Mouse (Mus musculus) thymus, postnatal 10 days (tissue): Measurements from ENCODE around the gene Polr2a.
A peak's percentile ranks its signal among the peaks of the same experiment; 100 is the strongest.

Source experiments
- DNase-seq, 2 experiments: peaks; one replicate each; pipeline ENCODE4 v3.0.0; 2021; ENCODE audit warnings: low spot score in 2 of 2

Gene Polr2a

GRCm38 (mm10) chr11:69758478-69758970, at the start of gene Polr2a:
Polr2a (minus strand) TSS chr11:69758637.
- DNase-seq, result peak; percentile 96 to 98

- DNase-seq, result no peak
Measured at GRCm38 (mm10) chr11:69807641-69808040, 49.2 kb upstream of the Polr2a start.

- DNase-seq, result no peak
Measured at GRCm38 (mm10) chr11:69806378-69806777, 47.9 kb upstream of the Polr2a start.

DNA sequence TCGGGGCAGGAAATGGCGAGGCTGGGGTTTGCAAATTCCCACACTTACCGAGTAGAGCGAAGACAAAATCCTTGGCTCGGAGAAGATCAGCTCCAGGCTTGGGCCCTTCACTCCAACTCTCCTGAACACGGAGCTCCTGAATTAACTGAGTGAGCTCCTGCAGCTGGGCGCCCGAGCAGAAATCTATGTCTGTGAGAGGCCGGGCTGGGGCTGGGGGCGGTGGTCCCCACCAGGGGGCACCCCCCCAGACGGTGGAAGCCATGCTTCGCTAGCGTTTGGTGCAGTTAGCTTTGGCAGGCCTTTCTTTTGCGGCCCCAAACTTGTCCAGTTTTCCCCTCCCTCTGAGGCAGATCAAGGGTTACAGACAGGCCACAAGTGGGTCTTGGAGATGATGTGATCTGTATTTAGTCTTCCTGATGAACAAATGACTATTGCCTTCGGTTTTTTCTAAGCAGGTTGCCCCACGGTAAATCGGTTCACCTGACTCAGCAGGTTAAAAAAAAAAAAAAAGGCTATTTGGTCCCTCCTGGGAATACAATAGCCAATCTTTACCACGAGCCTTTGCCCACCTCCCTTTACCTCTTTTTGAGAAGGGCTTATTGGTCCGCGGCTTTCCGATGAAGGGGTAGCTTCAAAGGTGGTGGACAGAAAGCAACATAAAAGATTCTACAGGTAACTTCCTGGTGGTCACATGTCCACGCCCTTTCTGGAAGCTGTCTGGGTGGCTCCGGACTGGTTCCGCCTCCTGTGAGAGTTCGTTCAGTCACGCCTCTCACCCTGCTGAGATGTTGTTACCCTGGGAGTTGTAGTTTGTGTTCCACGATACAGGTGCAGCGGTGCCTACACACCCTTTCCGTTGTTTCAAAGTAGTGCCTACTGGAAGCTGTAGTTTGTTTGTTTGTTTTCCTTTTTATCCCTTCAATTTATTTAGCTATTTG, 46.8 kb upstream of the Polr2a start, which contains the start of gene Tmem102:
Gene Tmem102, minus strand, starts transcription at position 653 of the 938 bp plus-strand sequence.
- DNase-seq, result no peak

DNA sequence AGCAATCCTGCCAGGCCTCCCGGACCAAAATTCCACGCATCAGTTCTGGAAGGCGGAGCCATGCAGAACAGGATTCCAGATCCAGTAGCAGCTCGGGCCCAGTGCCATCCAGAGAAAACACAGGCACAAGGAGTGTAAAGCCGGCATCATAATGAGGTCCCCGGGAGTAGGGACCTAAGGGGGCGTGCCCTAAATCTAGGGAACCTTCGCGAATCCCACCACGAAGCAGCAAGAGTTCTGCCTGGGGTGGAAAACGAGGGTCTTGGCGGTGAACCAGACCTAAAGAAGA, 46.2 kb upstream of the Polr2a start:
- no peak for DNase-seq

DNA sequence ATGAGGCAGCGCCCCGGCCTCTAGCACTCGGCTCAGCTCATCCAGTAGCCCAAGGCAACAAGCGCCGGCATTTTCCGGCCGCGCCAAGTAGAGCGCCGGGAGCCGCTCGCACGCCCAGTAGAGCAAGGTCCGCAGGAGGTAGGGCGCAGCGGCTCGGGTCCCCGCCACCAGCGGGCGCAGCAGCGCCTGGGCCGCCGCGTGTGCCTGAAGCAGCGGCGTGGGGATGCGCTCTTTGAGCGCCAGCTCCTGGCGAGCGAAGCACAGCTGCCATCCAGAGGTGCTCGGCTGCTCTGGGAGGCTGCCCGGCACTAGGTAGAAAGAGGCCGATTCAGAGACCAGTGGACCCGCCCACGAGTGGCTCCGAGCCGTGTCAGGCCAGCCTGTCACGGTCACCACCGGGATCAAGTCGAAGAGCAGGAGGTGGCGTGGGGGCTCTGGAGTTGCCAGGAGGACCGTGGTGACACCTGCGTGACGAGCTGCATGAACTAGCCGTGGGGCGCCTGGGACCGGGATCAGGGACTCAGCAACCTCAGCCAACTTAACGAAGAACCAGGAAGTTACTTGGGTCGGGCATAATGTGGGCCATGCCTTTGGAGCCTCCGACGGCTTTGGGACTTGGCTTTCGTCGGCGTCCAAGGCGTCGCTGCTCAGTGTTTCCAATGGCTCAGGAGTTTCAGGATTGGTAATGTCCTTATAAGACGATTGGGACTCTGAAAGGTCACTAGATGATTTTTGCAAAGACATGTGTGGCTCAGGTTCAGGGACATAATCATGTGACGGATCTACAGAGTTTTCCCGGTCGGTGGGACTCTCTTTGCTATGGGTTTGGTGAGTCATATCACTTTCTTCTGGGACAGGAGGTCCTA, 45.6 kb upstream of the Polr2a start:
- DNase-seq, result peak; percentile 58 to 79

- DNase-seq, result no peak
Measured at GRCm38 (mm10) chr11:69803328-69803727, 44.9 kb upstream of the Polr2a start.

- peak; percentile 49 to 69 for DNase-seq
Measured at GRCm38 (mm10) chr11:69802648-69803105, 44.2 kb upstream of the Polr2a start.

DNA sequence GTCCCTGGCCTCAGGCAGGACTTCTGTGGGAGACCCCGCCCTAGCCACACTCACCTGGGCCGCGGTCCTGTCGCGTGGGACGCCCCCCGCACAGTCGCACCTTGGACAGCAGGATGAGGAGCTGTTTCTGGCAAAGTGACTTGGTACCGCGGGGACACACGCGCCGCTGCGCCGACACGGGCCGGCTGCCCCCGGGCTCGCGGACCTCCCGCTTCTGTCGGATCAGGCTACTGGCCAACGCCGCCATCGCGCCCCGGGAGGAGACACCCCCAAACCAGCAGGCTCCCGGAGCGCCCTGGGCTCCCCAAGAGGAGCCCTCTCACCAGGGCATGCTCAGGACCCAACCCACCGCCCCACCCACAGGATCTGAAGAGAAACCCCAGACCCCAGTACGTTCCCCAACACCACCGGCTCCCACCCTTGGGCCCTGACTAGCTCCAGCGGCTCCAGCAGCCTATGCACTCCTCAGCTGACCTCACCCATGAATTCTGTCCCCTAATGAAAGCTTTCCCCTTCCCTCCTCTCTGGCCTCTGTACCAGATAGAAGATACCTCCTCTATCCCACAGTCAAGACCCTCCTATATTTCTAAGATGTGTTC, 43.0 kb upstream of the Polr2a start, which contains the start of gene Fgf11:
Gene Fgf11, minus strand, starts transcription at position 479 of the 599 bp plus-strand sequence.
- no peak for DNase-seq

GRCm38 (mm10) chr11:69800392-69801197, 42.2 kb upstream of the Polr2a start:
- no peak for DNase-seq

- no peak for DNase-seq
Measured at GRCm38 (mm10) chr11:69800138-69800391, 41.6 kb upstream of the Polr2a start.

GRCm38 (mm10) chr11:69799394-69800137, 41.1 kb upstream of the Polr2a start:
- no peak for DNase-seq

- no peak for DNase-seq
Measured at GRCm38 (mm10) chr11:69797924-69798323, 39.5 kb upstream of the Polr2a start.

GRCm38 (mm10) chr11:69795983-69796435, 37.6 kb upstream of the Polr2a start:
- no peak for DNase-seq

DNA sequence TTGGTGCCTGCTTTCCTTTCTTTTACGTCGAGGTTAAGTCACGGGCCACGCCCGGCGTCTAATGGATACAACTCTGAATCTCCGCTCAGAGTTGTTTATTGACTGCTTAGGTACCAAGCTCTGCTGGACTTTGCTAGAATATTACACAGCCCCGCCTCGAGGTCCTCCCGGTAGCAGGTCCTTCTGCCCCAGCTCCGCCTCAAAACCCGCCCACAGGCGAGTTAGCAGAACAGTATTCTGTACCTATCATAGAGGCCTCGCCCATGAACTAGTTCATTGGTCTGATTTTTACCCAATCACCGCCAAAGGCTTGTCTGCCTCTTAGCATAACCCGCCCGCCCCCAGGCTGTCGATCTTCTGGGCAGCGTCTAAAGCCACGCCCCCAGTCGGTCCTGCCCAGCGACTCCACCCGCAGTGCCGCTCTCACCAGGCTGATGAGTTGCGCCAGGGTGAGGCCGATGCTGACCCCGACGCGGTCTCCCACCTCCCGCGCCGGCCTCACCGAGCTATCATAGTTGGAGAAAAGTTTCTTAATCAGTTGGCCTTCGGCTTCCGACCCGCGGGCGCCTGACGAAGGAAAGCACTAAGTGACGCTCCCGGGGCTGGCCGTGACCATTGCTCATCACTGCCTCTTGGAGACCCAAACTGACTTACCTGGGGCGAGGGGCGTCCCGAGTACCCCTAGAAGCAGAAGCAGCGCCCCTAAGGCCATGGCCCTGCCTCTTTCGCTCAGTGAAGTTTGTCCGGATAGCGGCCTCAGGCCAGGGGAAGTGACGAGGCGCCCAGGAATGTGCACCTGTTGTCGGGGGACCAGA, 36.9 kb upstream of the Polr2a start, which contains the start of gene Chrnb1:
Gene Chrnb1, minus strand, starts transcription at position 776 of the 815 bp plus-strand sequence.
- peak; percentile 89 to 90 for DNase-seq

DNA sequence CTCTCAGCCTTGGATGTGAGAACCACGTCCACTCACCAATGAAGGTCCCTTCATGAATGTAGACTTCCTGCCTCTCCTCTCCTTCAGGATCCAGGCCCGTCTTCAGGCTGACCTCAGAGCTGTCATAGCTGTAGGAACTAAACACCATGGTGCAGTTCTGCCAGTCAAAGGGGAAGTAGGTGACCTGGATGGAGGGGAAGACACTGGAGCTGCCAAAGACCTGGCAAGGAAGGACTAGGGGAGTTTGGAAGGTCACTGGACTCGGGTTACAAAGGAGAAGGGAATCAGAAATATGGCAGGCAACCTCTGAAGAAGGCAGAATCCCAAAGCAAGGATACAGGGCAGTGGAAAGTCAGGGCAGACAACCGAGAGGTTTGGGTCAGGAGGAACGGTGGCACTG, 35.0 kb upstream of the Polr2a start:
- DNase-seq, result no peak

GRCm38 (mm10) chr11:69791420-69791819, 33.0 kb upstream of the Polr2a start:
- no peak for DNase-seq

DNA sequence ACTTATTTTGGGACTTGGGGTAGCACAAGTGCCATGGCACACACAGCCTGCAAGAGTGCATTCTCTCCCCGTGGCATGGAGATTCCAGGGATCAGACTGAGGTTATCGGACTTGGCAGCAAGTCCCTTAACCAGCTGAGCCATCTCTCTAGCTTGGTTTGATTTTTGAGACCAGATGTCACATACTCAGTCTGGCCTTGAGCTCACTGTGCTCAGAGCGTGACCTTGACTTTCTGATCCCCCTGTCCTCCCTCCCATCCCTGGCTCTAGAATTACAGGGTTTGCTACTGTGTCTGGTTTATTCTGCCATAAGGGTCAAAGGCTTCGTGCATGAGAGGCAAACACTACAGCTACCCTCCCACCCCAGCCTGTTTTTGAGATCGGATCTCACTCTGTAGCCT, 31.0 kb upstream of the Polr2a start:
- DNase-seq, result no peak

DNA sequence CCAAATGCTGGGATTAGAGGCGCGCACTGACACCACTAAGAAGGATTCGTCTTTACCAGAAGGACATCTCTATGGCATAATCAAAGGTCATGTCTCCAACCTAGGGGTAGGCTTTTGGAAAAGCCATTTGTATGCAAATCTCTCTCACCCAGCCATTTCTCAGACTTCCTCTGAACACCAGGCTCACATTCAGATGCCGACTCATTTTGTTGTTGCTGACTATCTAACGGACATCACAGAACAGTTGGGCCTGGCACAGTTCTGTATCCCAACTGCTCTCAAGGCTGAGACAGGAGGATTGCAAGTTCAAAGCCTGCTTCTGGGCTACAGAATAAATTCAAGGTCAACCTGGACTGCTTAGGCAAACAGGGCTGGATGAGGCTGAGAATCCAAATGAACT, 28.9 kb upstream of the Polr2a start:
- no peak for DNase-seq
